Mouse (Mus musculus) embryonic fibroblast, embryonic 13.5 days (primary cell): Measurements from ENCODE around the gene Mob1a.

Source experiments
- CTCF ChIP-seq: IDR thresholded peaks from 2 replicates; pipeline ENCODE4 v1.5.1; 2011; ENCODE audit warnings: mild to moderate bottlenecking, control low read depth, low read length, moderate library complexity, borderline replicate concordance; ENCODE audit not compliant: insufficient read depth
- POLR2A ChIP-seq: IDR thresholded peaks from 2 replicates; pipeline ENCODE4 v1.6.1; 2011; ENCODE audit warnings: low read depth, mild to moderate bottlenecking, control low read depth, low read length, moderate library complexity

DNA sequence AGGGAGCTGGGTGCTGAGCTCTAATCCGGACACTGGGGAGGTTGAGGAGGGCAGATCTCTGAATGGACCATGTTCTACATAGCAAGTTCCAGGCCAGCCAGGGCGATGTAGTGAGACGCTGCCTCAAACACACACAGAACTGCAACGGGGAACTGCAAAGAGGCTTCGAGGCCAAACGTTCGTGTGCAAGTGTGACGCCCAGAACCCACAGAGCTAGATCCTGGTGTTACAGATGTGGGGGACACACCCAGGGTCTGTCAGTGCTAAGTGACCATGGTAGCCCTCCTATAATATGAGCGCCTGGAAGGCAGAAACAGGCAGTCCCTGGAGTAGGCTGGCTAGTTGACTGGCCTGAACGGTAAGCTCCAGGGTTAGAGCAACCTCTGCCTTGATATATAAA, 31.6 kb downstream of the Mob1a start:
- no peak for TF ChIP-seq CTCF
- no peak for TF ChIP-seq POLR2A
